Mouse (Mus musculus) embryonic facial prominence, embryonic 11.5 days (tissue): ENCODE measurements around the gene Akirin1. TPM values are rescaled to one million over a fixed set of nuclear protein-coding genes. Genes with fewer than 3 reads are reported as not detected.

ENCODE experiments used
- ATAC-seq: fragments of 200-750 bp; cut with Nextera tagmentation; replicated peaks from 2 replicates; pipeline ENCODE4 v1.8.0; 2017; ENCODE audit warnings: low read depth; ENCODE audit not compliant: insufficient number of reproducible peaks, low FRiP score, low TSS enrichment
- DNase-seq: peaks from one replicate; pipeline ENCODE4 v3.0.0-alpha.2; 2015; ENCODE audit warnings: low spot score
- H3K27ac ChIP-seq: fragments of 300-500 bp; sonication (generic); replicated peaks from 2 replicates; pipeline ENCODE4 v1.5.1; 2014; ENCODE audit warnings: mild to moderate bottlenecking, low read depth, low read length, control low read depth
- H3K27me3 ChIP-seq: fragments of 300-500 bp; sonication (generic); 2 replicates; pipeline ENCODE4 v1.6.1; 2014; ENCODE audit warnings: mild to moderate bottlenecking, low read length, moderate library complexity, mixed read lengths; ENCODE audit not compliant: control insufficient read depth, insufficient read depth
- H3K36me3 ChIP-seq: fragments of 300-500 bp; sonication (generic); replicated peaks from 2 replicates; pipeline ENCODE4 v1.6.1; 2014; ENCODE audit warnings: low read depth, mild to moderate bottlenecking, low read length, moderate library complexity, mixed read lengths; ENCODE audit not compliant: control insufficient read depth, insufficient read depth
- H3K4me1 ChIP-seq: fragments of 300-500 bp; sonication (generic); 2 replicates; pipeline ENCODE4 v1.6.1; 2014; ENCODE audit warnings: low read length, mixed read lengths; ENCODE audit not compliant: control insufficient read depth, insufficient read depth
- H3K4me2 ChIP-seq: fragments of 300-500 bp; sonication (generic); 2 replicates; pipeline ENCODE4 v1.6.1; 2014; ENCODE audit warnings: low read depth, mild to moderate bottlenecking, control low read depth, low read length, moderate library complexity
- H3K4me3 ChIP-seq: fragments of 300-500 bp; sonication (generic); 2 replicates; pipeline ENCODE4 v1.5.1; 2014; ENCODE audit warnings: low read depth, low read length, control low read depth
- H3K9ac ChIP-seq: fragments of 300-500 bp; sonication (generic); replicated peaks from 2 replicates; pipeline ENCODE4 v1.6.1; 2014; ENCODE audit warnings: mild to moderate bottlenecking, control low read depth, low read length
- H3K9me3 ChIP-seq: fragments of 300-500 bp; sonication (generic); replicated peaks from 2 replicates; pipeline ENCODE4 v1.6.1; 2016; ENCODE audit warnings: mild to moderate bottlenecking, low read length, inconsistent platforms, mixed read lengths; ENCODE audit not compliant: control insufficient read depth
- WGBS: fragments of 180-500 bp; shearing (Covaris S2); extraction: QIAGEN DNeasy Blood & Tissue Kit; methylation state at CpG from one replicate; pipeline ENCODE4 v1.1.7; 2014; 5-methylcytosine and 5-hydroxymethylcytosine counted together
- polyA plus RNA-seq: library from polyadenylated mRNA; unstranded; fragments of >200 nt; fragmentation: Nextera tagmentation; extraction: Ambion mirVana; gene quantifications from 2 replicates; pipeline ENCODE4 v1.2.1, GENCODE M21; 2014

The Akirin1 gene
- polyA plus RNA-seq, 1 experiment from 2014 or later, result 88.0 TPM

DNA sequence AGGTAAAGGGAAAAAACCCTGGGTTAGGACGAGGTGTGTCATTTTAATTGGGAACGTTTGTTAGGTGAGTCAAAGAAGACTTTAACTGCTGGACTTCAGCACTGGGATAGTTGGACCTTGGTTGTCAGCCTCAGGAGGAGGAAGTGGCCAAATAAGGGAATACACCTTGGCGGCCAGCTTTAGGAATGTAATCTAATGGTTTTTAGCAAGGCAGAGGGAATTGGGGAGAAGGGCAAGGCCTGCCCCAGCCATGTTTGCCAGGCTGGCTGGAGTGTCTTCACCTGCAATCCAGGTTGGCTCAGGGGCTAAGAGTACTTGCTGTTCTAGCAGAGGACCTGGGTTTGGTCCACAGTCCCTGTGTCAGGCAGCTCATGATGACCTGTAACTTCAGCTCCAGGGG is 17.7 kb upstream of the Akirin1 start:
- Histone ChIP-seq H3K9ac (no peak overlapping the region), H3K27ac (no peak overlapping the region), H3K27me3 (no peaks in the 10 kb centered on the region), H3K4me3 (no peak overlapping the region), H3K4me2 (no peak overlapping the region), H3K9me3 (no peaks in the 10 kb centered on the region), H3K36me3 (no peaks in the 10 kb centered on the region), H3K4me1 (no peaks in the 10 kb centered on the region)
- WGBS, result 75% methylated on average over 3 of the region's 3 CpGs
- ATAC-seq, result no peak
- no peak for DNase-seq

DNA sequence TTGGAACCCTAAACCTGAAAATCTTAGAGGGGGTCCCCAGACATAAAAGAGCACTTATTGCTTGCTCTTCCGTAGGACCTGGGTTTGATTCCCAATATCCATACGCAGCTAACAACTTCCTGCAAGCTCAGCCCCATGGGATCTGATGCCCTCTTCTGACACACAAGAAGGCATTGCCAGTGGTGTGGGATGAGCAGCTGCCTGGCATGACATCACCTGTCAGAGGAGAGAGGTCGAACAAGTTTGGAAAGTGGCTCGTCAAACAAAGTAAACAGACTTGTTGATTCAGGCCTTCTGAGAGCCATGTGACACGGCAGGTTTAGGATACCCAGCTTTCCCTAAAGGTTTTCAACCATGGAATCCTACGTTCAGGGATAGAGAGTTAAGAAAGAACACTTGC is 14.9 kb upstream of the Akirin1 start:
- Histone ChIP-seq H3K36me3 (no peaks in the 10 kb centered on the region), H3K27ac (no peak overlapping the region), H3K4me2 (no peak overlapping the region), H3K27me3 (no peaks in the 10 kb centered on the region), H3K4me1 (no peaks in the 10 kb centered on the region), H3K9me3 (no peaks in the 10 kb centered on the region), H3K4me3 (no peak overlapping the region), H3K9ac (no peak overlapping the region)
- DNase-seq, result no peak
- 69% methylated on average over 6 of the region's 6 CpGs for WGBS
- ATAC-seq, result no peak

DNA sequence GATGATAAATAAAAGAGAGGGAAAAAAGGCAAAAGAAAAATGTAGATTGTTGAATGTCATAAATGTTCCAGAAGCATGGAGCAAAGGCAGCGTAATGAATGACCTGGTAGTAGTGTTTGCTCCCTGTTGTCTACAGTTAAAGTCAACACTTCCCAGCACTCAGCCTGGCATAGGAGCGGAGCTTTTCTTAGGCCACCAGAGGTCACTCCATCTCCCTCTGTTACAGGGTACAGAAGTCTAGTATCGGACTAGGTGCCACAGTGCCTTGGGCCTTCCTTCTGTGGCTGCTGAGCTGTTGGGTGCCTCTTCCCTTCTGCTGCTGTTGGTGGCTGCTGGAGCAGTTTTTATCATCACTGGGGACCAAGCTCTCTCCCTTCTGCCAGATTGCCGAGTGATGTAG is 8.2 kb upstream of the Akirin1 start:
- Histone ChIP-seq H3K9ac (no peak overlapping the region), H3K9me3 (no peaks in the 10 kb centered on the region), H3K27me3 (no peaks in the 10 kb centered on the region), H3K4me1 (no peaks in the 10 kb centered on the region), H3K36me3 (no peaks in the 10 kb centered on the region), H3K4me3 (no peak overlapping the region), H3K4me2 (no peak overlapping the region), H3K27ac (no peak overlapping the region)
- 51% methylated on average over 4 of the region's 4 CpGs for WGBS
- ATAC-seq (no peak), DNase-seq (peak; percentile 26)

DNA sequence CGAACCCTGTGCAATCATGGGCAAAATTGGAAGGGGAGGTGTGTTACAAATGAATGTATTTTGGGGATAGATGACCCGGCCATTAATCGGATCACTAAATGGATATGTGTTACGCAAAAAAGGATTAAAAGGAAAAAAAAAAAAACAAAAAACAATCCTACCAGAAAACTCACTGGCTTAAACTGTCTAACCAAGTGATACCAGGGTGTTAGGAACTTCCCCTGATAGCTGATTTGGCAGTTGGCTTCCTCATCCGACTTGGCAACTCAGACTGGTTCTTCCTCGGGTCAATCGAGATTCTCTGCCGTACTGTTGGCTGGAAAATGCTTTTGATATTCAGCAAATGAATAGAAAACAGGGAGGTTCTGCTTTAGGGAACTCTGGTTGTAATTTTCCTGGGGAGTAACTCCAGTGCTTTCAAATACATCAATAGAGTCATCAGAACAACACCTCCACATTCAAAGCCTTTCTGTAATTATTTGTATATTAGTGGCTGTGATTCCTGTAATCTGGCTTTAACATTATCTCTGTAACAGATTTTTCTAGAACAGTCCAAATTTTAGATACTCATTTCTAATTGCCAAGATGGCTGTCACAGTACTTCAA is 665 bp upstream of the Akirin1 start:
- no peaks in the 10 kb centered on the region for H3K36me3 ChIP-seq
- no peak for ATAC-seq
- under 1% methylated on average over 8 of the region's 8 CpGs for WGBS
- H3K4me1 ChIP-seq, result no peaks in the 10 kb centered on the region; the same call in 1 of the 2 replicates
- H3K27ac ChIP-seq, result no peak overlapping the region
- H3K4me3 ChIP-seq, result peak overlapping the region; percentile 96
- H3K27me3 ChIP-seq, result no peaks in the 10 kb centered on the region
- H3K4me2 ChIP-seq, result peak overlapping the region; percentile 67
- no peak overlapping the region for H3K9ac ChIP-seq
- H3K9me3 ChIP-seq, result no peaks in the 10 kb centered on the region
- DNase-seq, result no peak

DNA sequence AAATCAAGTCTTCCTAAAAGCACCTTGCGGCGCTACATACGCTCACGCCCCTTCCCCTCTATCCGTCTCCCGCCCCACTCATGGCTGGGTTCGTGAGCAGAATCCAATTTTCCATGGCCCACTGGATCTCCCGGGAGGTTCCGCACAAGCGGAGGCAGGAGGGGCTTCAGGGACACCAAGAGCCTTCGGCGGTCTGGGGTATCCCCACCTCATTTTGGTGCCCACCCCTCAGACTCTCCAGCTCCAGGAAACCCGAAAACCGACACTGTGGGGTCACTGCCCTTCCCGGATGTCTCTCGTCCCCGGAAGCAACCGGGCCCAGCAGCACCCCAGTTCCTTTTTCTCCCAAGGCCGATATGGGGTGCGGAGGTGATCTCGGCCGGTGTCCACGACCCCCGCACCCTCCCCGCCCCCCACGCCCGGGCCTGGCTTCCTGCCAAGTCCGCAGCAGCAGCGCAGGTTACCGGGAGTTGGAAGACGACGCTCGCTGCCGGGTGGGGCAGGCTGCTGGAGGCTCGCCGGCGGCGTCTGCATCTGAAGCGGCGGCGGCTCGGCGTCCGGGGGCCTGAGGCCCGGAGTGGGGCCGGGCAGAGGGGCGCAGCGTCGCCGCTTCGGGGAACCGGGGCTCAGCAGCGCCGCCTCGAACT is 538 bp downstream of the Akirin1 start:
- Histone ChIP-seq H3K4me2 (peak overlapping the region; percentile 67), H3K4me3 (peak overlapping the region; percentile 96), H3K9ac (peak overlapping the region; percentile 88), H3K9me3 (no peaks in the 10 kb centered on the region), H3K36me3 (no peaks in the 10 kb centered on the region), H3K4me1 (no peaks in the 10 kb centered on the region; the same call in 1 of the 2 replicates), H3K27me3 (no peaks in the 10 kb centered on the region), H3K27ac (peak overlapping the region; percentile 86)
- peak; percentile 21 for DNase-seq
- WGBS, result under 1% methylated on average over 52 of the region's 55 CpGs
- ATAC-seq, result peak; percentile 85

DNA sequence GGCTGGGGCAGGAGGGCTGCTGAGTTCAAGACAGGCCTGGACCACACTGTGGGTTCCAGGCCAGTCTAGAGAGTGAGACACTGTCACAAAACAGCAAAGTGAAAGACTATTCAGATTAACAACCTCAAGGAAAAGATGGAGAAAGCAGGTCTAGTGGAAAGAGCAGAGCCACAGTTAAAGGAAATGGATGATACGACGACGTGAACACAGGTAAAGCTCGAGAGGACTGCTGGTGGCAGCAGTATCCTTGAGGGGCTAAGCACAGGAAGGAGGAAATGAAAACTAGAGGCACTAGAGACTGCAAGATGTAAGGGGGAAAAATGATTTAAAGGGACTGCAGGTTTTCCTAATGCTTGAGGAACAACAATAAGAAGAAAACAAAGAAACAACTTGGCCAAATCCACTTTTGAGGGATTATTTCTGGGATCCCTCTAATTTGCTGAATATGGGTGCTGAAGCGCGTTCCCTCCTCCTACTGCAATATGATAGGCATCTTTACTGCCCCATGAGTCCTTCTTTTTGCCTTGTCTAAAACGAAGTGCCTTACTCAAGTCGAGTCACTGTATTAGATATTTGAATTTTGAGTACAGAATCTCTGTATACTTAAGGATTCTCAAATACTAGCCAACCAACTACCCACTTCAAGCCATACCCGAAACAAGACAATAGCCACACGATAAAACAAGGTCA is 1.3 kb downstream of the Akirin1 start:
- Histone ChIP-seq H3K27me3 (no peaks in the 10 kb centered on the region), H3K36me3 (no peaks in the 10 kb centered on the region), H3K4me3 (peak overlapping the region; percentile 96), H3K27ac (no peak overlapping the region), H3K4me1 (no peaks in the 10 kb centered on the region; the same call in 1 of the 2 replicates), H3K9me3 (no peaks in the 10 kb centered on the region), H3K4me2 (peak overlapping the region; percentile 67), H3K9ac (peak overlapping the region; percentile 88)
- DNase-seq, result no peak
- WGBS, result 17% methylated on average over 10 of the region's 10 CpGs
- ATAC-seq, result no peak

DNA sequence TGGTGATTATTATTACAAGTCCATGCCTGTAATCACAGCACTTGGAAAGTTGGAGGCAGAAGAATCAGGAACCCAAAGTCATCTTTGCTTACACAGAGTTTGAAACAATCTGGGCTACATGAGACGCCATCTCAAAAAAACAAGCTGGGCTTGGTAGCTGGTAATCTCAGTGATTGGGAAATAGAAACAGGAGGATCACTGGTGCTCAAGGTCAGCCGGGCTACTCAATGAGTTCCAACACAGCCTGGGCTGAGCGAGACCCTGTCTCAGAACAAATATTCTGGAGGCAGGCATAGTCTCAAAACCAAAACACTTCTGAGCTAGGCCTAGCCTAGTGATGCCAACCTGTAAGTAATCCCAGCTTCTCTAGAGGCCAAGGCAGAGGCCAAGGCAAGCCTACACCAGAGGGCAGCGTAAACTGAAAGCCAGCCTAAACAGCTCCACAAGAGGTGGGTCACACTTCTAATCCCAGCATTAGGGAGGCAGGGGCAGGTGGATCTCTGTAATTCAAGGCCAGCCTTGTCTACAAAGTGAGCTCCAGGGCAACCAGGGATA is 4.8 kb downstream of the Akirin1 start:
- Histone ChIP-seq H3K27me3 (no peaks in the 10 kb centered on the region), H3K4me2 (no peak overlapping the region), H3K4me3 (no peak overlapping the region), H3K9ac (no peak overlapping the region), H3K27ac (no peak overlapping the region), H3K9me3 (no peaks in the 10 kb centered on the region), H3K36me3 (no peaks in the 10 kb centered on the region; the same call in 1 of the 2 replicates), H3K4me1 (no peaks in the 10 kb centered on the region; the same call in 1 of the 2 replicates)
- DNase-seq, result no peak
- ATAC-seq, result no peak
- 90% methylated on average over 4 of the region's 4 CpGs for WGBS

DNA sequence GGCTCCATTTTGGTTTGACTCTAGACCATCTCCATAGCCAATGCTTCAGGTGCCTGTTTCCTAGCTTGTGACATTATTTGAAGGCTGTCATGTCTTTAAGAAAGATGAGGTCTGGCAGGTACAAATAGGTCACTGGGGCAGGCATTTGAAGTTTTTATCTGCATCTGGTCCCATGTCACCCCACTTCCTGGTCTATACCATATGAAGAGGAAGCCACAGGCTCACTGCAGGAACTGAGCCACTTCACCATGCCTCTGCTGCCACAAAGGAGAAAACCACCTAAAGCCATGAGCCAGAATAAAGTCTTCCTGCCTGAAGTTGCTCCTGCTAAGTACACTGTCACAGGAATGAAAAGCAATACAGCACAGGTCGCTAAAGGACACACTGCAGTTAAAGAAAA is 7.3 kb downstream of the Akirin1 start:
- no peaks in the 10 kb centered on the region for H3K4me1 ChIP-seq
- no peak for DNase-seq
- H3K4me2 ChIP-seq, result no peak overlapping the region
- ATAC-seq, result no peak
- no peaks in the 10 kb centered on the region; the same call in 1 of the 2 replicates for H3K36me3 ChIP-seq
- no peak overlapping the region for H3K4me3 ChIP-seq
- H3K9me3 ChIP-seq, result no peaks in the 10 kb centered on the region
- no peak overlapping the region for H3K9ac ChIP-seq
- H3K27me3 ChIP-seq, result no peaks in the 10 kb centered on the region
- H3K27ac ChIP-seq, result no peak overlapping the region
- WGBS, result 88% methylated on average over 1 of the region's 1 CpGs
